Mouse (Mus musculus): ENCODE measurements around the gene Dnajb1.

The Dnajb1 gene

GRCm38 (mm10) chr8:83611921-83612320, 3.9 kb downstream of the Dnajb1 start:
- in situ Hi-C loops (cut with MseI, MboI), result no loop called here

DNA sequence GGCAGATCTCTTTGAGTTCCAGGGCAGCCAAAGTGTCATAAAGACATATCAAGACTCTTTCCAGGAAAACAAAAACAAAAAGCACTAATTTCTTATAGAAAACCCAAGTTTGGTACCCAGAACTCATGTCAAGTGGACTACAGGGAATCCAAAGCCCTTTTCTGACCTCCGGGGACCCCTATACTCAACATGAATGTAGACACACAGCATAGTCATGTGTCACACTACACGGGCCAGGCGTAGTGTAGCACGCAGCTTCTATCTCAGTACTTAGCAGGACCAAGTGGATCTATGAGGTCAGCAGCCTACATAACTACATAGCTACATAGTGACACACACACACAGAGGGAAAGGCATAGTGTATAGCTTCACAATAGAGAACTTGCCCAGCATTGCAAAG, 5.7 kb downstream of the Dnajb1 start:
- in situ Hi-C loops (cut with MseI, MboI), result no loop called here

- in situ Hi-C loops (cut with MseI, MboI), result no loop called here
Observed at GRCm38 (mm10) chr8:83616625-83617024, 8.6 kb downstream of the Dnajb1 start.

DNA sequence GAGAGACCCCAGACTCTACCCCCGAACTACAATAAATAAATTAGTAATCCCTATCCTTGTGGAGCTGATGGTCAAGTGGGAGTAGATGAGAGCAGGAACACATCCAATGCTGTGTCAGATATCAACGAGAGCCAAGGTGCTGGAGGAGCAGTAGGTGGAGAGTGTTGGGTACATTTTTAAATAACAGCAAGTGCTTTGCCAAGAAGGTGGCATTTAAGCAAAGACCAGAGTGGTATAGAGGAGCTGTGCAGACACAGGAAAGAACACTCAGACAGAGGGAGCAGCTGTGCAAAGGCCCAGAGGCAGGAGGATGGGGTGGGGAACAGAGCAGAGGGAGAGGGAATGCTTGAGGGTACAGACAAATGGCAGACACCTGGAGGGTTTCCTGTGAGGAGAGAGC, 9.1 kb downstream of the Dnajb1 start:
- in situ Hi-C loops (cut with MseI, MboI), result no loop called here

- in situ Hi-C loops (cut with MseI, MboI), result no loop called here
Observed at GRCm38 (mm10) chr8:83618566-83618965, 10.6 kb downstream of the Dnajb1 start.

- in situ Hi-C loops (cut with MseI, MboI), result no loop called here
Observed at GRCm38 (mm10) chr8:83619568-83620285, 11.7 kb downstream of the Dnajb1 start.

DNA sequence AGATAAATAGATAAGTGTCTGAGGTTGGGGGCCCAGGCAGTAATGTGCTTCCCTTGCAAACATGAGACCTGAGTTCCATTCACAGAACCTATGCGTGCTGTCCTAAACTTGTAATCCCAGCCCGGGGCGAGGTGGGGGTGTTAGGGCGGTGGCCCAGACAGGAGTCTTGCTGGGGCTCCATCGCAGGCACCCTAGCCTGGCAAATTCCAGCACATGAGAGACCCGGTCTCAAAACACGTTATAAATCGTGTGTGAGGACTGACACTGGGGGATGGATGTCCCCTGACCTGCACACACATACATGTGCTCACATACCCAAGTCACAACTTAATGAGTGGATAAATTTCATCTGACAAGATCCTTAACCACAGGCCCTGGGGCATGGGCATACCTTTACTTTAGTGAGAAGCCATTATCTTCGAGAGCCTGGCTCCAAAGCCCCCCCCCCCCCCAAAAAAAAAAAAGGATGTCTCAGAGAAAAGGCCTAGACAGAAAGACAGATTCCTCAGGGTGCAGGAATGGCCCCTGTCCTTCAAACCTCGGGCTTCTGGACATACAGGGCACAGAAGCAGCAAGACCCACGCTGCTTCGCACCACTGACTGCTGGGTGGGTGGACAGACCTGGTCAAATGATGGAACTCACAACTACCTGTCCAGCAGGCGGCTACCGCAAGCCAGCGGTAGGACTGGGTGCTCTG, 13.8 kb downstream of the Dnajb1 start:
- in situ Hi-C loops (cut with MseI, MboI), result no loop called here

DNA sequence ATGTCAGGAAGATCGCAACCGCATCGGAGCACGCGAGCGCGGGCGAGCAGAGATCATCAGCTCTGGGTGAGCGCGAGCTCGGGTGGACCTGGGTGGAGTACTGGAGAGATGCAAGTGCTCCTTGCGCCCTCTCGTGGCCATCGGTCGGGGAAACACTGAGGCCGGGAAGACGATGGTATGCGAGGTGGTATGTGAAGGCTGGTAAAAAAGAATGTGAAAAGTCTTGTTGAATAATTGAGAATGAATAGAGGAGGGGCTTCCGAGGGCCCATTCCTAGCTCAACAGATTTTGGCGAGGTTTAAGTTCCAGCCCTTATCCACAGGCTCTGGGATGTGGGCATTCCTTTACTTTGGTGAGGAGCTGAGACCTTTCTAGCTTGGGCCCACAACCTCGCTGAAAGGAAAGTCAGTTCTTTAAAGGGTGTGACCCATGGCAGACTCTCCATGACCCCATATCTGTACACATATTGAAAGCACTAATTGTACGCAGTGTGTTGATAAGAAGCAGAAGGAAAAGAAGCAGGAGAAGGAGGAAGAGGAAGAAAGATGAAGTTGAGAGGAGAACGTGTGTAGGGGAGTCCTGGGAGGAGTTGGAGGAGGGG, 14.5 kb downstream of the Dnajb1 start:
- in situ Hi-C loops (cut with MseI, MboI), result no loop called here

GRCm38 (mm10) chr8:83623549-83623948, 15.6 kb downstream of the Dnajb1 start:
- in situ Hi-C loops (cut with MseI, MboI), result no loop called here

GRCm38 (mm10) chr8:83624739-83625138, 16.7 kb downstream of the Dnajb1 start:
- in situ Hi-C loops (cut with MseI, MboI), result no loop called here

DNA sequence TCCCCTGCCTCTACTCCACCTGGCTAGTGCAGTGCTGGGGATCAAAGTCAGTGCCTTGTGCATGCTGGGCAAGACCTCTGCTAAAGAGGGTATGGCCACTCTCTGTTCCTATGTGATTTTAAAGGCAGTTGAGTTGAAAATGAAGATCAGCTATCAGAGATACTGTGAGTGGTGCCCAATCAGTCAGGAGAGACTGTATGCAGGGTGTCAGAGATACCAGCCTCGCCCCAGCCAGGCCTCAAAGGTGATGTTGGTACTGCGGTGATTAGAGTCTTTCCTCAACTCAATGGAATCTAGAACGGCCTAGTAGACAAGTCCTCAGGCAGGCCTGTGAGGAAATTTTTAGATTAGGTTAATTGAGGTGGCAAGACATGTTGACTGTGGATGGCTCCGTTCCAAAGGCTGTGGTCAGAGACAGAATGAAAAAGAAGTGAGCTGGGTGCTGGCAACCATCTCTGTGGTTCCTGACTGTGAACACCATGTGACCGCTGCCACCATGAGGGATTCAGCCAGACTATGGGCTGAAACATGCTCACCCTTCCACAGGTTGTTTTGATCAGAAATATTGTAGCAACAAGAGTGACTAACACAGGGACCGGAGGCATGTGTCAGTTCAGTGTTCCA, 17.8 kb downstream of the Dnajb1 start:
- in situ Hi-C loops (cut with MseI, MboI), result no loop called here

DNA sequence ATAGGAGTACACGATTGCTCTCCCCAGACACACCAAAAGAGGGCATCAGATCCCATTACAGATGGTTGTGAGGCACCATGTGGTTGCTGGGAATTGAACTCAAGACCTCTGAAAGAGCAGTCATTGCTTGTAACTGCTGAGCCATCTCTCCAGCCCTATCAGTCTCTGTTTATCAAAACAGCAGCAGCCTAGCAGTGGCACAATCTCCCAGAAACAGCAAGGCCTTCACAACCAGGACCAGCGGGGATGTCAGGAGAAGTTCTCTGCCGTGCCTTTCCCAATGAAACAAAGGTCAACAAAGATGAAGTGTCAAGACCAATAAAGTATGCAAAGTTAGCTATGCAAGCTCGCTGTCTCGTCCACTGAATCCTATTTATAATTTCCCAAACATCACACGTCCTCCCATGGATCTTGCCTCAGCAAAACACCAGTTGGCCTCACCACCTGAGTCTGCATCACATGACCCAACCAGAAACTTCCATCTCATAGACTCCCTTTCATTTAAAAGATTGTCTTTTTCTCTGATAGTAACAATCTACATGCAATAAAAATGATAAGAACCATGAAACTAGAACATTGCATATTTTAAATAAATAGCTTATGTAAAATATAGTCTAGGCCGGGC, 24.2 kb downstream of the Dnajb1 start:
- in situ Hi-C loops (cut with MseI, MboI), result no loop called here

GRCm38 (mm10) chr8:83638856-83639255, 30.9 kb downstream of the Dnajb1 start:
- in situ Hi-C loops (cut with MseI, MboI), result no loop called here

DNA sequence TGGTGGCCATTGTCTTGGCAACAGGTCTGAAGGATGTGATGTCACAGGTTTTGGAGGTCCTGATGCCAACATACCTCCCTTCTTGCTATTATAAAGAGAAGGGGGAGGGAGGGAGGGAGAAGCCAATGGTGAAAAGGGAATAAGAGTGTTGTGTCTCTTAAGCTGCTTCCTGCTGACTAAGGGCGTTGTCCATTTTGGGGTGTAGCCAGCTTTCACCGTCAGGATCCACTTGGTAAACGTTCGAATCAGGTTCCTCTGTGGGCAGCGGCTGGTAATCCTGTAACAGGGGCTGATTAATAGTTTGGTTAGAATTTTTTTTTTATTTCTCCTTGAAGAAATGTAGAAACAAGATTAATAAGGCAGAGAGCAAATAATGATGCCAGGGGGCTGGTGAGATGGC, 31.7 kb downstream of the Dnajb1 start:
- in situ Hi-C loops (cut with MseI, MboI), result no loop called here

GRCm38 (mm10) chr8:83647511-83647910, 39.5 kb downstream of the Dnajb1 start:
- in situ Hi-C loops (cut with MseI, MboI), result no loop called here

- in situ Hi-C loops (cut with MseI, MboI), result no loop called here
Observed at GRCm38 (mm10) chr8:83648031-83648430, 40.0 kb downstream of the Dnajb1 start.

- in situ Hi-C loops (cut with MseI, MboI), result no loop called here
Observed at GRCm38 (mm10) chr8:83649699-83650098, 41.7 kb downstream of the Dnajb1 start.

DNA sequence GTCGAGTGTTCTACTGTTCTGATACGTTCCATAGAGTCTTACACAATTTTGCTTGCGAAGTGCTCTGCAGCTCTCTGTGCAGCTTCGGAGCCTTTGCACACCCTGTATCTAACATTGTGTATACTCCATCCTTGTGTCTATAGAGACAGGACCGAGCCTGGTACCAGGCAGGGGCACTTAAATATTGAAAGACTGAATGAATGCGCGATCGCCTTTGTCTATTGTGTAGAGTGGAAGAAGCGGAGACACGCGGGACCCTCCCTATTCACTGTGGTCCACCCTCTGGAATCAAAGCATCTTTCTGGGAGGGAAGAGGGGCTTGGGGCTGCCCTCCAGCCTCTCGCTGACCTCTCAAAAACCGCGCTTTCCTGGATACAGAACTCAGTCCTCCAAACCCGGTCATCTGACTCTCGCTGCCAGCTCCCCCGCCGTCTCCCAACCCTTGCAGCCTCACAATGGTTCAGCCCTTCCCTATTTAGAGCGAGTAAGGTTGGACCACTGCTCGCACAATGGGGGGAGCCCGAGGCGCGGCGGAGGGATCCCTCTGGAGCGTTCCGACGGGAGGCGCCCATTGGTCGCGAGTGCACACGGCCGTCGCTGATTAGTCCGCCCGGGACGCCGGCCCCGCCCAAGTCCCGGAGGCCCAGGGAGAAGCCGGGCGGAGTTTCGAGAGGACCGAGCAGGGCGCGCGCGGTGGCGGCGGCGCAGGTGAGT, 44.2 kb downstream of the Dnajb1 start, which contains the start of gene Gipc1:
TSS of gene Gipc1 (plus strand) at position 648 of the 714 bp plus-strand sequence.
- in situ Hi-C loops (cut with MseI, MboI), result no loop called here

DNA sequence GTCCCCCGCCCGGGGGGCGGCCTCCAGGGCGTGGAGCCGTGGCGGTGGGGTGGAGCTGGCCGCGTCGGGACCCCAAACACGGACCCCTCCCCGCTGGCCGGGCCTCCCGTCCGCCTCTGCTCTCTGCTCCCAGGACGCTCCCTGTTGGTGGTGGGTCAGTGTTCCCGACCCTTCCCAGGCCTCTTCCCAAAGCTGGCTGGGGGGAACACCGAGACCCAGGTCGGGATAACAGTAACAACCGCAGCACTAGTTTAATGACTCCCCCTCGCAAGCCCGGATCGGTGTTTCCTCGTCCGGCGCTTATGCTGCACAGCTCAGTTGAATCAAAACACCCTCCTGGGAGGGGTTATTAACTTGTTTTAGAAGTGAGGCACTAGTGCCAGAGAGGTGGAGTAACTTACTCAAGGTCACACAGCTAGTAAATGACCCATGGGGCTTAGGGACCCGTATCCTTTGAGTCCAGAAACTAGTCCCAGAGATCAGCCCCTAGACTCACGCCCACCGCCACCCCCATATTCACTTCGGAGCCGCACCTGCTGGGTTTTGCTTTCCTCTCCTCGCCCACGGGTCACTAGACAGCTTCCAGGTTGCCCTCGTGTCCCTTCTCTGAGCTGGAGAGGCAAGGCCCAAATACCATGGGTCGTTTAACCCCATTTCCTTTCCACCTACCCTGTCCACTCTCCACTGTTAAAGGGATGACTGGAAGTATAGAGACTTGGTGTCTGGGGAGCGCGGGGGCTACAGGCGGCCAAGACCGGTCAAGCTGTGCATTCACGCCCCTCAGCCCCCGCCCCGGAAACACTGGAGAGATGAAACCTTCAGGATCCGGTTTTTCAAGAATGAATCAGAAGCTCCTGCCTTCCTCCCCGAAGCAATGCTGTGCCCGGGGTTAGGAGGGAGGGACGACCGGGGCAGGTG, 45.0 kb downstream of the Dnajb1 start:
- in situ Hi-C loops (cut with MseI, MboI), result no loop called here

DNA sequence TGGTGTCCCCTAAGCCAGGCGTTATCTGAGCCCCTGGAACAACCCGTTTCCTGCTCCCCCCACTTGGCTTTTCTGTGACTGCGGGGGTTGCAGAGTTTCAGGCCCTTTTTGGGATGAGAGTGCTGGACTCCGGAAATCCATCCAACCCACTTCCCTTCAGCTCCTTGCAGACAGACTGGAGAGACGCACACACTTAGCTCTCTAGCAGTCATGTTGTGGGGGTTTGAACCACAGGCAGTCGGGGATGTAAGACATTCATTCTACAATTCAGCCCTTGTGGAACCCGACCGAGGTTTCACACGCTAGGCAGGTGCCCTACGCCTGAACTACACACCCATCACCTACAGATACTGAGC, 45.6 kb downstream of the Dnajb1 start:
- in situ Hi-C loops (cut with MseI, MboI), result no loop called here
